Mouse (Mus musculus) left cerebral cortex, postnatal 36 days (tissue): ENCODE results near the gene Tff1. TPM values are rescaled to one million over a fixed set of nuclear protein-coding genes. Genes with fewer than 3 reads are reported as not detected.

Experiments used
- DNase-seq, 2 experiments: peaks; one replicate each; pipeline ENCODE4 v3.0.0; 2021 to 2022; ENCODE audit warnings: low spot score in 2 of 2, mixed read lengths in 1 of 2
- intact Hi-C: fragments of 180-260 bp; cut with DNase I; formaldehyde crosslinking; loops from one replicate; pipeline ENCODE4 v1.15.1; 2025
- total RNA-seq, 2 experiments: library from RNA; stranded (reverse); gene quantifications; 2 replicates each; pipeline ENCODE4 v1.2.3; 2021

The Tff1 gene
- total RNA-seq, 2 experiments from 2014 or later, result not detected

- no peak for DNase-seq
- intact Hi-C loops, result no loop called here
Observed at GRCm38 (mm10) chr17:31160291-31160690, 4.8 kb downstream of the Tff1 start.

- DNase-seq, result no peak
- intact Hi-C loops, result no loop called here
Observed at GRCm38 (mm10) chr17:31157921-31158320, 7.2 kb downstream of the Tff1 start.

GRCm38 (mm10) chr17:31153785-31154184 is 11.3 kb downstream of the Tff1 start:
- DNase-seq, result no peak
- intact Hi-C loops, result no loop called here

- intact Hi-C loops, result no loop called here
- no peak for DNase-seq
Observed at GRCm38 (mm10) chr17:31152966-31153499, 12.0 kb downstream of the Tff1 start.

GRCm38 (mm10) chr17:31152512-31152911 is 12.6 kb downstream of the Tff1 start:
- intact Hi-C loops, result no loop called here
- DNase-seq, result no peak

GRCm38 (mm10) chr17:31145998-31146397 is 19.1 kb downstream of the Tff1 start:
- DNase-seq, result no peak
- intact Hi-C loops, result no loop called here

GRCm38 (mm10) chr17:31144040-31145037 is 20.7 kb downstream of the Tff1 start, which contains the start of gene Tff2:
Tff2 (minus strand) TSS chr17:31144282.
- no peak for DNase-seq
- intact Hi-C loops, result no loop called here

- intact Hi-C loops, result no loop called here
- no peak for DNase-seq
Observed at GRCm38 (mm10) chr17:31142116-31142515, 23.0 kb downstream of the Tff1 start.

GRCm38 (mm10) chr17:31138398-31138797 is 26.7 kb downstream of the Tff1 start:
- intact Hi-C loops, result loop anchor here (2.0 kb wide), 1 partner anchor 48 kb away; no protein-coding TSS in a partner anchor
- peak; percentile 39 to 53 for DNase-seq

- intact Hi-C loops, result no loop called here
- DNase-seq, result no peak
Observed at GRCm38 (mm10) chr17:31136821-31137220, 28.3 kb downstream of the Tff1 start.

- DNase-seq, result no peak
- intact Hi-C loops, result no loop called here
Observed at GRCm38 (mm10) chr17:31136291-31136690, 28.8 kb downstream of the Tff1 start.

GRCm38 (mm10) chr17:31134913-31135312 is 30.2 kb downstream of the Tff1 start:
- intact Hi-C loops, result no loop called here
- DNase-seq, result no peak

GRCm38 (mm10) chr17:31133776-31134175 is 31.3 kb downstream of the Tff1 start:
- intact Hi-C loops, result no loop called here
- DNase-seq, result no peak

GRCm38 (mm10) chr17:31131269-31131821 is 33.7 kb downstream of the Tff1 start:
- intact Hi-C loops, result no loop called here
- peak in 1 of 2 experiments; percentile 46 for DNase-seq

- no peak for DNase-seq
- intact Hi-C loops, result no loop called here
Observed at GRCm38 (mm10) chr17:31129452-31129851, 35.6 kb downstream of the Tff1 start, which contains the start of gene Tff3. Tff3 (minus strand) TSS chr17:31129646.

GRCm38 (mm10) chr17:31128708-31129318 is 36.3 kb downstream of the Tff1 start:
- no peak for DNase-seq
- intact Hi-C loops, result no loop called here

GRCm38 (mm10) chr17:31125548-31126266 is 39.4 kb downstream of the Tff1 start:
- intact Hi-C loops, result no loop called here
- DNase-seq, result peak; percentile 42 to 53

- intact Hi-C loops, result no loop called here
- DNase-seq, result no peak
Observed at GRCm38 (mm10) chr17:31121975-31122374, 43.1 kb downstream of the Tff1 start.

- DNase-seq, result peak; percentile 74 to 76
- intact Hi-C loops, result loop anchor here (2.0 kb wide), 2 partner anchors 101 to 109 kb away; no protein-coding TSS in a partner anchor
Observed at GRCm38 (mm10) chr17:31119429-31119828, 45.6 kb downstream of the Tff1 start.
